ENCODE assay signal across 16 mouse cellular contexts in genomic region chr11:93272016-93272415, GRCm38 (mm10).
DNase-seq lines count a peak whose midpoint lies in the region; ATAC-seq lines count a peak whose summit lies in the region.
"Had no signal": no experiment of that assay in that cellular context is flagged by ENCODE, and none has a peak within 500 bp of the region (broad histone marks: within the 10 kb centered on the region; RNA-seq: fewer than 3 reads in every experiment).

No protein-coding gene starts in this region.

- no peaks in the 10 kb centered on the region for H3K9me3 ChIP-seq in hindbrain, embryonic 11.5 days (ENCODE audit: control insufficient read depth, low read length)
- no peaks in the 10 kb centered on the region for H3K9me3 ChIP-seq in hindbrain, embryonic 10.5 days
- no peaks in the 10 kb centered on the region for H3K9me3 ChIP-seq in neural tube, embryonic 15.5 days (replicated peaks)
- no peaks in the 10 kb centered on the region for H3K9me3 ChIP-seq in kidney, embryonic 16.5 days (ENCODE audit: low read length)
- H3K9me3 ChIP-seq: embryonic facial prominence, embryonic 10.5 days had no signal

- no peak overlapping the region for H3K4me3 ChIP-seq in hindbrain, embryonic 11.5 days (ENCODE audit: low read depth, low read length)
- H3K4me3 ChIP-seq in hindbrain, embryonic 10.5 days = no peak overlapping the region
- H3K4me3 ChIP-seq in neural tube, embryonic 15.5 days (replicated peaks) = no peak overlapping the region
- H3K4me3 ChIP-seq in kidney, embryonic 16.5 days (ENCODE audit: low read length) = no peak overlapping the region
- H3K4me3 ChIP-seq: embryonic facial prominence, embryonic 10.5 days had no signal

- no peaks in the 10 kb centered on the region for H3K36me3 ChIP-seq in hindbrain, embryonic 11.5 days (ENCODE audit: control insufficient read depth, insufficient read depth, low read length)
- H3K36me3 ChIP-seq in hindbrain, embryonic 10.5 days = no peaks in the 10 kb centered on the region
- H3K36me3 ChIP-seq in neural tube, embryonic 15.5 days = no peaks in the 10 kb centered on the region
- H3K36me3 ChIP-seq in kidney, embryonic 16.5 days (ENCODE audit: insufficient read depth, low read length) = no peaks in the 10 kb centered on the region
- H3K36me3 ChIP-seq: embryonic facial prominence, embryonic 10.5 days had no signal

- no peak overlapping the region for H3K9ac ChIP-seq in hindbrain, embryonic 11.5 days (ENCODE audit: low read depth, low read length)
- no peak overlapping the region for H3K9ac ChIP-seq in neural tube, embryonic 15.5 days (replicated peaks)
- no peak overlapping the region for H3K9ac ChIP-seq in kidney, embryonic 16.5 days (replicated peaks; ENCODE audit: low read length)
- H3K9ac ChIP-seq: liver, embryonic 14.5 days had no signal

- H3K4me2 ChIP-seq in hindbrain, embryonic 11.5 days (replicated peaks; ENCODE audit: low read depth, low read length) = no peak overlapping the region
- peak overlapping the region; percentile 3; the same call in 1 of the 2 replicates for H3K4me2 ChIP-seq in neural tube, embryonic 15.5 days
- H3K4me2 ChIP-seq in kidney, embryonic 16.5 days (replicated peaks; ENCODE audit: low read depth, low read length) = no peak overlapping the region

- H3K4me1 ChIP-seq in hindbrain, embryonic 11.5 days (replicated peaks; ENCODE audit: control insufficient read depth, insufficient read depth, low read length) = no peaks in the 10 kb centered on the region
- H3K4me1 ChIP-seq in hindbrain, embryonic 10.5 days (replicated peaks) = peaks cover 14% of the 10 kb centered on the region
- peaks cover 24% of the 10 kb centered on the region for H3K4me1 ChIP-seq in neural tube, embryonic 15.5 days
- H3K4me1 ChIP-seq in kidney, embryonic 16.5 days (ENCODE audit: insufficient read depth, low read length) = 0 out of 2 replicates have a peak, but pooled peaks cover 4% of the 10 kb centered on the region
- H3K4me1 ChIP-seq: embryonic facial prominence, embryonic 10.5 days had no signal

- no peaks in the 10 kb centered on the region for H3K27me3 ChIP-seq in hindbrain, embryonic 11.5 days (ENCODE audit: control insufficient read depth, insufficient read depth, low read length)
- no peaks in the 10 kb centered on the region for H3K27me3 ChIP-seq in hindbrain, embryonic 10.5 days (ENCODE audit: insufficient read depth, poor library complexity, severe bottlenecking)
- H3K27me3 ChIP-seq in neural tube, embryonic 15.5 days (replicated peaks) = no peaks in the 10 kb centered on the region
- no peaks in the 10 kb centered on the region for H3K27me3 ChIP-seq in kidney, embryonic 16.5 days (ENCODE audit: insufficient read depth, low read length)

- ATAC-seq in hindbrain, embryonic 11.5 days (ENCODE audit: low FRiP score) = peak; percentile 25; the same call in 1 of the 2 replicates
- ATAC-seq in neural tube, embryonic 15.5 days (ENCODE audit: low FRiP score) = no peak
- no peak for ATAC-seq in kidney, embryonic 16.5 days (ENCODE audit: low FRiP score, low TSS enrichment)

- 30% methylated on average over 6 of the region's 6 CpGs for WGBS in hindbrain, embryonic 11.5 days
- WGBS in hindbrain, embryonic 10.5 days = 41% methylated on average over 6 of the region's 6 CpGs
- WGBS in neural tube, embryonic 15.5 days = 25% methylated on average over 6 of the region's 6 CpGs
- 85% methylated on average over 6 of the region's 6 CpGs for WGBS in kidney, embryonic 16.5 days

- H3K27ac ChIP-seq in hindbrain, embryonic 11.5 days (ENCODE audit: low read depth, low read length) = no peak overlapping the region
- H3K27ac ChIP-seq in hindbrain, embryonic 10.5 days = no peak overlapping the region
- H3K27ac ChIP-seq in neural tube, embryonic 15.5 days (replicated peaks) = peak overlapping the region; percentile 33; the same call in 1 of the 2 replicates
- no peak overlapping the region for H3K27ac ChIP-seq in kidney, embryonic 16.5 days (ENCODE audit: low read length)
- H3K27ac ChIP-seq: embryonic facial prominence, embryonic 10.5 days; liver, embryonic 14.5 days; macrophage had no signal

- peak; percentile 6 for DNase-seq in hindbrain, embryonic 11.5 days (ENCODE audit: low spot score)
- no peak for DNase-seq in hindbrain, embryonic 10.5 days (ENCODE audit: low spot score)
- peak; percentile 53 for DNase-seq in cerebellum, adult 11 months
- peak; percentile 45 to 51 for DNase-seq in cerebellum, postnatal 36 days
- DNase-seq in lung, adult 18-20 months = no peak
- no peak for DNase-seq in adrenal gland, adult 8-10 months
- DNase-seq: adrenal gland, postnatal 10 days; heart, adult 18-20 months; kidney, postnatal 14 days; spleen, adult 18-20 months; thymus, postnatal 14 days had no signal

Comparison
In these comparisons a context has a peak if more than half of its experiments do, and no peak if none do; other contexts are left out.
1. DNase-seq: peak in hindbrain, embryonic 11.5 days (single experiment), cerebellum, adult 11 months (single experiment) and cerebellum, postnatal 36 days (2 of 2); none in hindbrain, embryonic 10.5 days (single experiment), lung, adult 18-20 months (0 of 2) and adrenal gland, adult 8-10 months (single experiment).